ENCODE assay signal across 19 mouse cellular contexts in the genomic region with DNA sequence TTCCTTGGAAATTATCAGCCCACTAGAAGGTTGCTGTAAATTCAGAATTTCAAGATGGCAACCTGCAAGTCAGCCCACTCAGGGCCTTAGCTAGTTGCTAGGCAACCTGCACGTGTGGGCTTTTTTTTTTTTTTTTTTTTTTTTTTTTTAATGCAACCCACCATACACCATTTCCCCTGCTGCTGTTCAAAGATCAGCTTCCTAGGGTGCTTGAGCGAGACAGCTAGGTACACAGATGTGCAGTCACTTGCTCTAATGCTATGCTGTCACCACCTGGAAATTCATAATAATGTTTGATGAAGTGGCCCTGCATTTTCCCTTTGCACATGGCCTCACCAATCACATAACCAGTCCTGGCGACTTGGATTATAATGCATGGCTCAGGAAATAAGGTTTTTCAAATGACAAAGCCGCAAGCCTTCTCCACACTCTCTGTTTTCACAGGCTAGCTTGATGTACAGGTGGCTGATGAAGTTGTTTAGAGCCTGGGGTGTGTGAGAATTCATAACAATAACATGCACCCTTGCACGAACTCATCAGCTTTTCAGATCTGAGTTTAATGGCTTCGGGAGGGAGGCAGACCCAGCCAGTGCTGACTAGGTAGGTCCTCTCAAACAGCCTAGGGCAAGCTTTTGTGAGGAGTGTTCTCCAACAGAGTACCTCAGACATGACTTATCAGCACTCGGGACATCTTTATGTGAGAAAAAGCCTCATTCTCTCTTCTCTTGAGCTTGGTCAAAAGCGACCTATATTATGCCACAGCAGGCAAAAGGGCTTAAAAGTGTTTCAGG.
DNase-seq lines count a peak whose midpoint lies in the region; ATAC-seq lines count a peak whose summit lies in the region.
"Had no signal": no experiment of that assay in that cellular context is flagged by ENCODE, and none has a peak within 500 bp of the region (broad histone marks: within the 10 kb centered on the region; RNA-seq: fewer than 3 reads in every experiment).

No protein-coding gene starts in this region.

- DNase-seq in hindbrain, embryonic 10.5 days (ENCODE audit: low spot score): no peak
- peak; percentile 72 for DNase-seq in limb, embryonic 11.5 days (ENCODE audit: low spot score)
- DNase-seq in cerebellum, adult 18-20 months: no peak
- DNase-seq: cerebellum, postnatal 25 days; gastrocnemius, postnatal 36 days; kidney, adult 9 months; kidney, postnatal 4 days; lung, postnatal 14 days; right cerebral cortex, postnatal 25 days had no signal

- H3K9me3 ChIP-seq in hindbrain, embryonic 12.5 days (replicated peaks): no peaks in the 10 kb centered on the region
- H3K9me3 ChIP-seq in hindbrain, embryonic 10.5 days: no peaks in the 10 kb centered on the region
- no peaks in the 10 kb centered on the region for H3K9me3 ChIP-seq in forebrain, embryonic 16.5 days (ENCODE audit: control insufficient read depth, low read length)
- H3K9me3 ChIP-seq in limb, embryonic 11.5 days (ENCODE audit: control insufficient read depth, low read length): no peaks in the 10 kb centered on the region
- no peaks in the 10 kb centered on the region for H3K9me3 ChIP-seq in neural tube, embryonic 12.5 days
- no peaks in the 10 kb centered on the region for H3K9me3 ChIP-seq in liver, embryonic 12.5 days (replicated peaks)
- no peaks in the 10 kb centered on the region for H3K9me3 ChIP-seq in kidney, embryonic 16.5 days (ENCODE audit: low read length)
- H3K9me3 ChIP-seq: megakaryocyte, embryonic 14.5 days had no signal

- peak overlapping the region; percentile 8; the same call in 1 of the 2 replicates for H3K27ac ChIP-seq in hindbrain, embryonic 12.5 days
- no peak overlapping the region for H3K27ac ChIP-seq in hindbrain, embryonic 10.5 days
- H3K27ac ChIP-seq in forebrain, embryonic 16.5 days (ENCODE audit: low read length): no peak overlapping the region
- H3K27ac ChIP-seq in limb, embryonic 11.5 days (replicated peaks; ENCODE audit: low read depth, low read length): no peak overlapping the region
- no peak overlapping the region for H3K27ac ChIP-seq in neural tube, embryonic 12.5 days
- no peak overlapping the region for H3K27ac ChIP-seq in liver, embryonic 12.5 days
- no peak overlapping the region for H3K27ac ChIP-seq in kidney, embryonic 16.5 days (ENCODE audit: low read length)
- H3K27ac ChIP-seq: liver, embryonic 14.5 days had no signal

- no peak overlapping the region for H3K4me3 ChIP-seq in hindbrain, embryonic 12.5 days
- no peak overlapping the region for H3K4me3 ChIP-seq in hindbrain, embryonic 10.5 days
- no peak overlapping the region for H3K4me3 ChIP-seq in forebrain, embryonic 16.5 days (replicated peaks; ENCODE audit: low read length)
- no peak overlapping the region for H3K4me3 ChIP-seq in limb, embryonic 11.5 days (ENCODE audit: low read depth, low read length)
- no peak overlapping the region for H3K4me3 ChIP-seq in neural tube, embryonic 12.5 days
- H3K4me3 ChIP-seq in liver, embryonic 12.5 days: no peak overlapping the region
- no peak overlapping the region for H3K4me3 ChIP-seq in kidney, embryonic 16.5 days (ENCODE audit: low read length)
- H3K4me3 ChIP-seq: erythroblast, embryonic 14.5 days; megakaryocyte, embryonic 14.5 days had no signal

- H3K4me2 ChIP-seq in hindbrain, embryonic 12.5 days (replicated peaks): no peak overlapping the region
- H3K4me2 ChIP-seq in forebrain, embryonic 16.5 days (ENCODE audit: low read length): no peak overlapping the region
- no peak overlapping the region for H3K4me2 ChIP-seq in limb, embryonic 11.5 days (ENCODE audit: low read depth, severe bottlenecking)
- H3K4me2 ChIP-seq in neural tube, embryonic 12.5 days (replicated peaks): no peak overlapping the region
- no peak overlapping the region for H3K4me2 ChIP-seq in liver, embryonic 12.5 days
- no peak overlapping the region for H3K4me2 ChIP-seq in kidney, embryonic 16.5 days (replicated peaks; ENCODE audit: low read depth, low read length)

- H3K36me3 ChIP-seq in hindbrain, embryonic 12.5 days: no peaks in the 10 kb centered on the region
- no peaks in the 10 kb centered on the region for H3K36me3 ChIP-seq in hindbrain, embryonic 10.5 days
- no peaks in the 10 kb centered on the region for H3K36me3 ChIP-seq in forebrain, embryonic 16.5 days (ENCODE audit: control insufficient read depth, insufficient read depth)
- H3K36me3 ChIP-seq in limb, embryonic 11.5 days (ENCODE audit: control insufficient read depth, insufficient read depth, low read length): no peaks in the 10 kb centered on the region
- H3K36me3 ChIP-seq in neural tube, embryonic 12.5 days: no peaks in the 10 kb centered on the region
- H3K36me3 ChIP-seq in liver, embryonic 12.5 days: no peaks in the 10 kb centered on the region
- H3K36me3 ChIP-seq in kidney, embryonic 16.5 days (ENCODE audit: insufficient read depth, low read length): no peaks in the 10 kb centered on the region

- peak; percentile 46; the same call in 1 of the 2 replicates for ATAC-seq in hindbrain, embryonic 12.5 days (ENCODE audit: low FRiP score)
- peak; percentile 51 for ATAC-seq in forebrain, embryonic 16.5 days
- ATAC-seq in limb, embryonic 11.5 days (ENCODE audit: insufficient number of reproducible peaks, low FRiP score, low TSS enrichment, low read depth): peak; percentile 92
- peak; percentile 54; the same call in 1 of the 2 replicates for ATAC-seq in neural tube, embryonic 12.5 days (ENCODE audit: low FRiP score, low read depth)
- no peak for ATAC-seq in liver, embryonic 12.5 days
- ATAC-seq in kidney, embryonic 16.5 days (ENCODE audit: low FRiP score, low TSS enrichment): no peak
- ATAC-seq: activated CD4-positive, CD25-positive, alpha-beta regulatory T cell, adult 4 months; inflammation-experienced regulatory T-cells, adult 6 months had no signal

- H3K9ac ChIP-seq in hindbrain, embryonic 12.5 days: no peak overlapping the region
- H3K9ac ChIP-seq in forebrain, embryonic 16.5 days (replicated peaks; ENCODE audit: low read depth, low read length): no peak overlapping the region
- no peak overlapping the region for H3K9ac ChIP-seq in limb, embryonic 11.5 days (ENCODE audit: low read length)
- H3K9ac ChIP-seq in neural tube, embryonic 12.5 days: no peak overlapping the region
- no peak overlapping the region for H3K9ac ChIP-seq in liver, embryonic 12.5 days
- H3K9ac ChIP-seq in kidney, embryonic 16.5 days (replicated peaks; ENCODE audit: low read length): no peak overlapping the region
- H3K9ac ChIP-seq: liver, embryonic 14.5 days had no signal

- H3K27me3 ChIP-seq in hindbrain, embryonic 12.5 days: no peaks in the 10 kb centered on the region
- H3K27me3 ChIP-seq in hindbrain, embryonic 10.5 days (ENCODE audit: insufficient read depth, poor library complexity, severe bottlenecking): no peaks in the 10 kb centered on the region
- no peaks in the 10 kb centered on the region for H3K27me3 ChIP-seq in forebrain, embryonic 16.5 days (replicated peaks; ENCODE audit: control insufficient read depth, insufficient read depth, low read length)
- no peaks in the 10 kb centered on the region for H3K27me3 ChIP-seq in limb, embryonic 11.5 days (ENCODE audit: control insufficient read depth, insufficient read depth, low read length)
- no peaks in the 10 kb centered on the region for H3K27me3 ChIP-seq in neural tube, embryonic 12.5 days (replicated peaks)
- H3K27me3 ChIP-seq in liver, embryonic 12.5 days (replicated peaks): no peaks in the 10 kb centered on the region
- H3K27me3 ChIP-seq in kidney, embryonic 16.5 days (ENCODE audit: insufficient read depth, low read length): no peaks in the 10 kb centered on the region
- H3K27me3 ChIP-seq: megakaryocyte, embryonic 14.5 days had no signal

- no peaks in the 10 kb centered on the region for H3K4me1 ChIP-seq in hindbrain, embryonic 12.5 days
- no peaks in the 10 kb centered on the region for H3K4me1 ChIP-seq in hindbrain, embryonic 10.5 days (replicated peaks)
- 0 out of 2 replicates have a peak, but pooled peaks cover 4% of the 10 kb centered on the region for H3K4me1 ChIP-seq in forebrain, embryonic 16.5 days (replicated peaks; ENCODE audit: control insufficient read depth, insufficient read depth, low read length)
- no peaks in the 10 kb centered on the region; the same call in 1 of the 2 replicates for H3K4me1 ChIP-seq in limb, embryonic 11.5 days (ENCODE audit: control insufficient read depth, insufficient read depth, low read length)
- no peaks in the 10 kb centered on the region for H3K4me1 ChIP-seq in neural tube, embryonic 12.5 days
- H3K4me1 ChIP-seq in liver, embryonic 12.5 days: peaks cover 20% of the 10 kb centered on the region
- no peaks in the 10 kb centered on the region for H3K4me1 ChIP-seq in kidney, embryonic 16.5 days (ENCODE audit: insufficient read depth, low read length)

- 68% methylated on average over 8 of the region's 8 CpGs for WGBS in hindbrain, embryonic 12.5 days
- WGBS in hindbrain, embryonic 10.5 days: 76% methylated on average over 8 of the region's 8 CpGs
- WGBS in forebrain, embryonic 16.5 days: 67% methylated on average over 8 of the region's 8 CpGs
- WGBS in limb, embryonic 11.5 days: 45% methylated on average over 8 of the region's 8 CpGs
- WGBS in neural tube, embryonic 12.5 days: 70% methylated on average over 8 of the region's 8 CpGs
- WGBS in liver, embryonic 12.5 days (ENCODE audit: insufficient replicate concordance): 61% methylated on average over 8 of the region's 8 CpGs
- WGBS in kidney, embryonic 16.5 days: 69% methylated on average over 8 of the region's 8 CpGs

Comparison
In these comparisons a context has a peak if more than half of its experiments do, and no peak if none do; other contexts are left out.
1. ATAC-seq: peak in hindbrain, embryonic 12.5 days (single experiment), forebrain, embryonic 16.5 days (single experiment), limb, embryonic 11.5 days (single experiment) and neural tube, embryonic 12.5 days (single experiment); none in liver, embryonic 12.5 days (single experiment) and kidney, embryonic 16.5 days (single experiment).